Mouse (Mus musculus) embryonic fibroblast, embryonic 13.5 days (primary cell): ENCODE data around the gene Hmcn1.

ENCODE experiments used
- CTCF ChIP-seq: IDR thresholded peaks from 2 replicates; pipeline ENCODE4 v1.5.1; 2011; ENCODE audit warnings: mild to moderate bottlenecking, control low read depth, low read length, moderate library complexity, borderline replicate concordance; ENCODE audit not compliant: insufficient read depth
- POLR2A ChIP-seq: IDR thresholded peaks from 2 replicates; pipeline ENCODE4 v1.6.1; 2011; ENCODE audit warnings: low read depth, mild to moderate bottlenecking, control low read depth, low read length, moderate library complexity

DNA sequence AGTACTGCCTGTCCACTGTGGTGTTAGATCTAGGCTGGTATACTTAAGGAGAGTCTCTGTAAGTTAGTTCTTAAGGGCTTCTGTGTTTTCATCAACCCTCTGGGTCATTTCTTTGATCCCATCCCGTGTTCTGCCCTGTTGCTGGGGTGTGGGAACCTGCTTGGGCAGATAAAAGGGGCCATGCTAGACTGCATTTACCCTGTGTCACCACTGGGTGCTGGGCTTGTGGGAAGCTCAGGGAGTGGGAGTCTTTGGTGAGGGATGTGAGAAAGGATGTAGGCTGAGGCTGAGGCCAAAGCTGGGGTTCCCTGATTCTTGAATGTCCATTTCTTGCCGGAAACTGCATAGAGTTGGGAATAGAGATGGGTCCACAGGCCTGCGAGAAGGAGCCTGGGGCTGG lies 436.6 kb downstream of the Hmcn1 start:
- TF ChIP-seq CTCF (no peak), POLR2A (no peak)
